Mouse (Mus musculus): Measurements from ENCODE around the gene Zer1.

The Zer1 gene

DNA sequence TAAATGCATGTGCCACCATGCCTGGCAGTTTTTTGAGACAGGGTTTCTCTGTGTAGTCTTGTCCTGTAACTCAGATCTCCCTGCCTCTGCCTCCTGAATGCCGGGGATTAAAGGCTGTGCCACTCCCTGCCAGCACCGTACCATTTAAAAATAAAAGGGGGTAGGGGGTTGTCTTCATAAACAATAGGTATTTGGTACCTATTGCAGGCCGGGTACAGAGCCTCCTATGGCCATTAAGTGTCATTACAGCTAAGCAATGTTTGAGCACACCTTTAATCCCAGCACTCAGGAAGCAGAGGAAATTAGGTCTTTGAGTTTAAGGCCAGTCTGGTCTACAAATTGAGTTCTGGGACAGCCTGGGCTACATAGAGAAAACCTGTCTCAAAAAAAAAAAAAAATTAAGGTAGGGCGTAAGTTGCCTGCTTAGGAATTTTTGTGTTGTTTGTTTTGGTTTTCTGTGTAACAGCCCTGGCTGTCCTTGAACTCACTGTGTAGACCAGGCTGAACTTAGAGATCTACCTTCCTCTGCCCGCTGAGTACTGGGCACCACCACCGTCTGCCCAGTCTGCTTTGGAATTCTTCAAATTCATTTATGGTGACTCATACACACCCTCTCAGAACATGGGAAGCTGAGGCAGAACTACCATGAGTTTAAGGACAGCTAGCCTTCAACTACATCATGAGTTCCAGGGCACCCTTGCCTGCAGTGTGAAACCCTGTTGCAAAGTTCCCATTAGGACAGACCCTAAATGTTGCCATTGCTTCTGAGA, 72.2 kb downstream of the Zer1 start:
- peak; percentile 57 for DNase-seq (ENCODE audit: low read depth, low spot score)

DNA sequence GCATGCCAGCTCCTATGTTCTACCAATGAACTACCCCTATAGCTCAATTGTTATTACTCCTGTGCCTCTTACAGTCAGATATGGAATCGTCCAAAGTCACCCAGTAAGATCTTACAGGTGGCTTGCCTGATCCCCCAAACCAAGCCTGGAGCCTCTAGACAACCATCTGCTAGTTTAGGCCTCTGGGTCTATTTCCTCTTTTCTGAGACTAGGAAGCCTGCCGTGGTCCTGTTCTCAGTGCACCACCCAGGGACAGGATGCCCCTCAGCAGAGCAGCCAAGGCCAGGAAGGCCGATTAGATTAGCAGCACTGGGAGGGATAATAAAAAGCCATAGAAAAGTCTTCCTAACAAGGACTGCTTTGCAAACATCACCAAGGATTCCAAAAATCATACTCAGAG, 74.6 kb downstream of the Zer1 start:
- no peak for DNase-seq (ENCODE audit: low read depth, low spot score)

DNA sequence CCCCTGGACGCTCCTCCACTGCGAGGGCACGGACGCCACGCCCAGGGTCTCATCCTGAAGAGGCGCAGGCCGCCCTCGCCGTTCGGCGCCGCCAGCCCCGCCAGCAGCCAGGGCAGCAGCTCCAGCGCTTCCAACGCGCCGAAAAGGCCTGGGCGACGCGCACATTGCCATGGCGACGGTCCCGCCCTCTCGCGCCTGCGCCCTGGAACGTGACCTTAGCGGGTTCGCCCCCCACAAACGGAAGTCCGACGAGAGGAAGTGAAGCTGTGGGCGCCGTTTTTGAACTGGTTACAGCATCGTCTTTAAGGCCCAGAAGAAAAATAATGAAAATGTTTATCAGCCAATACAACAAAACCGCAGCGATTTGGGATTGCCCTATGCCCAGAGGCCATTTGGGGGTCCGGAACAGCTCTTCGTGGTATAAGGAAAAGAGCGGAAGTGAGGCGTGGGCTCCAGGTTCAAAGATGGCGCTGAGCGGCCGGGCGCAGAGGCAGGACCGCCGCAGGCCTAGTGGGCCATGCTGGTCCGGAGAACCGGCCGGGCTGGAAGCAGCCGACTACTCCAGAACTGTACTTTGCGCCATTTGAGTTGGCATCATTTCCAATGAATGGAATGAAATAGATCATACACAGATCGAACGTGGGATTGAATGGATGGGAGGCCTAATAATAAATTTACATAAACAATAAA, 75.5 kb downstream of the Zer1 start, which contains the start of gene Wdr34:
Gene Wdr34 (minus strand): TSS at position 183 of the 690 bp plus-strand sequence.
- peak; percentile 93 for DNase-seq (ENCODE audit: low read depth, low spot score)

DNA sequence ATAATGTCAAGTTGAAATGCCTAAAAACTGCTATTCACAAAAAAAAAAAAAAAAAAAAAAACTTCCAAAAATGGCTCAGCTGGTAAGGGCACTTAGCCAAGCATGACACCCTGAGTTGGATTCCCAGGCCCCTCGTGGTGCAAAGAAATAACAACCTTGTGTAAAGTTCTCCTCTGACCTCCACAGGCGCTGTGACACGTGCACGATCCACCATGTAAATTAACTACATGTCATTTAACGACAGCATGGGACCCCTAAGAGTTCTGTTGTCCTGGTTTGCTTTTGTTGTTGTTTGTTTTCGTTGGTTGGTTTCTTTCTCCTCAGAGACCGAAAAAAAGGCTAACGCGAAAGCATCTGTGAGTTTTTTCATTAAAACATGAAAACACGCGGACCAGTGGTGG, 76.3 kb downstream of the Zer1 start:
- DNase-seq (ENCODE audit: low read depth, low spot score): no peak

Data from 3T3-L1 (cell line).